Mouse (Mus musculus) testis, postnatal 10 days (tissue): ENCODE data around the gene Bik.

Experiments
- DNase-seq: peaks from one replicate; pipeline ENCODE4 v3.0.0; 2021; ENCODE audit warnings: low spot score

Gene Bik

DNA sequence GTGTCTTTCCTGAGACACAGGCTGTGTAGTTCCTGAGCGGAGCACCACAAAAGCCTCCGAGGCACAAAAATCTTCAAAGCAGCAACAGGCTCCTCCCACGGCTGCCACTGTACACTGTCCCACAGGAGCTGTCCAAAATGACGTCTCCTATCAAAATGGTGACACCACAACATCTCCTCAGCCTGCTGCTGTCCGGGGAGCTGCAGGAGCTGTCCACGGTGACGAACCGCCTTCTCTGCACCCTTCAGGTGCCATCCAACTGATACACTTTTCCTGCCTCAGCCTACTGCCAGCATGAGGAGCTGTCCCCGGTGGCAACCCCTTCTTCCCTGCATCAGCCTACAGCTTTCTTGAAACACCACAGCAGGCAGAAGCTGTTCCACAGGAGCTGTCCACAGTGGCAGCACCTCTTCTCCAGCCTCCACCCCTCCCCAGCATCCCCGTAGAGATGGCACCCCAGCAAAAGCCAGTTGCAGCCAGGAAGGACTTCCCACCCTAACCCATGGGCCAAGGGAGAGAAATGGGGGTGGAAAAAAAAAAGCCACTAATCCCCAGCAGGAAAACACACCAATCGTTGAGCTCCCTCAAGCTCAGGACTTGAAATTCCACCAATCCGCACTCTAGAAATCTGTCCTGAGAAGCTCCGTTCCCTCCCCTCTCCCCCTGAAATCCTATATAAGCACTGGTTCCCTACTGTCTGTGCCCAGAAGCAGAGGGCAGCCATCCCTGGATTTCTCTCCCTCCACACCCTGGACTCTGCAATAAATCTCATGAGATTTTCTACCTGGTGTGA is 14.0 kb upstream of the Bik start:
- no peak for DNase-seq

DNA sequence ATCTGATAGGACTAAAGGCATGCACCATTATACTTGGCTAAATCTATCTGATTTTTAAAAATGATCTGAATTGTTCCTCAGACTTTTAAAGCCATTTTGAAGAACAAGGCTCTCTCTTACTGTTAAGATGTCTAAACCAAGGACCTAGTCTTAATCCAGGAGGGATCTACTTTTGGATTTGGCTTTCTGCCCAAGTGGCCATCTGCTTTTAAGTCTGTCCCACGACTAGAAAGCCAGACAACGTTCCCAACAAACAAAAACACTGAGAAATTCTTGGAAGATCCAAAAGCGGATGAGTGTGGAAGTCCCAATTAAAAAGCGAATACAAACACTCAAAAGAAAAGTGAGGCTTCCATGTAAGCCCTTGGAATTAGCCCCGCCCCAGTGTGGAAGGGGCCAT is 11.6 kb upstream of the Bik start:
- DNase-seq: no peak

DNA sequence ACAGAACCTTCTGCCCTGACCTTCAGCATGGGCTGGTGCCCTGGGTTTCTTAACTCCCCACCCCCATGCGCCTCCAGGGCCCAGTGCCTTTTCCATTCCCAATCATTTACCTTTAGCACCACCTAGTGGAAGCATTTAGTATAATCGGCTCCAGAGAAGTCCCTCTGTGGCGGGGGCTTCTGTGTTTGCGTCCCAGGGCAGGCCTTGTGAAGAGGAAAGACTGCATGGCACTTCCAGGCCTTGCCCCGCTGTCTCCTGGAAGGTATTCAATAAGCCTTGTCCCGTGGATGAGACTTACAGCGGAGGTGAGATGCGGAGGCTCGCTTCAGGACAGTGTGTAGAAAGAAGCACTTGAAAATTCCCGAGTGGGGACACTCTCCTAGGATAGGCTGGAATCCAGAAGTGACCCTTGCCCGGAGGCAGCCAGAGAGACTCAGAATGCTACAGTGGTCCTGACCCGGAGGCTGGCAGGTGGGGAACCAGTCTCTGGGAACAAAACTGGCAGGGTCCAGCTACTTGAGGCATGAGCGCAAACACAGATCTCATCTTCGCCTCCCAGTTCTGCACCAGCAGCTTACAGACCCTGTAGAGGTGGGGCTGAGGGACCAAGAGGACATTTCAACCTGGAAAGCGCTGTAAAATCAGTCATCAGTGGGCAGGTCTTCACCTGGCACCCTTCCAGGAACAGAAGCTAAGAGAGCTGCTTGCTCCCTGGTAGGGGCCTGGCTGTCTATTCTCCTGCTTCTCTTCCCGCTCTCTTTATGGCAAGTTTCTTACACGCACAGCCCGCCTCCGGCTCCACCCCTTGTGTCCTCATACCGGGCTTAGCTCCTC is 8.2 kb upstream of the Bik start:
- DNase-seq: peak; percentile 73

DNA sequence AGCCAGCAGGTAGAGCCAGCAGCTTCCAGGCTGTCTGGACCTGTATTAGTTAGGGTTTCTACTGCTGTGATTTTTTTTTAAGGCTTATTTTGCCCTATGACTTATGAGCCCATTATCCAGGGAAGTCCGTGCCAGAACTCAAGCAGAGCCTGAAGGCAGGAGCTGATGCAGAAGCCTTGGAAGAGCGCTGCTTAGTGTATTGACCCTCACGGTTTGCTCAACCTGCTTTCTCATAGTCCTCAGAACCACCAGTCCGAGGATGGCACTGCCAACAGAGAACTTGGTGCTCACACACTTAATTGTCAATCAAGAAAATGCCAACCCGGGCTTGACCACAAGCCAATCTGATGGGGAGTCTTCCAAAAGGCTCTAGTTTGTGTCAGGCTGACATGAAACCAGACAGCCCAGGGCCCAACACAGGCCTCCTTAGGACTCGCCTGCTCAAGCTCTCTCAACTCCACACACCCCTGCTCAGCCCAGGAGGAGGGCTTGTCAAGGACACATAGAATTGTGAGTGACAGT is 5.7 kb upstream of the Bik start:
- no peak for DNase-seq

DNA sequence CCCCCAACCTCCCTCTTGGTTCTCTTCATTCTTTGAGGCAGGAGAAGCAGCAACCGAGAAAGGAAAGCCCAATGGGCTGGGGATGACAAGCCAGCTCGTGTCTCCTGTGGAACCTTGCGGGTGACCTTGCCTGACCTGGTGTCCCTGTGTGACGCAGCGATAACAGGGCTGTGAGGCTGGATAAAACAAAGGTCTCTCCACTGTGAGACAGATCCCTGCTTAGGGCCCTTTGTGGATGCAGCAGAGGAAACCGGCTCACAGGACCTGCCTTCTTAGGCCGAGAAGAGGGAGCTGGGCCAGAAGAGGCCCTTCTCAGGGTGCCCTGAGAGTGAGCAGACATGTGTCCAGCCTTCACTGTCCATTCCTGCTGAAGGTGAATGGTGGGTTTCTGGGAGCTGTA is 3.5 kb upstream of the Bik start:
- no peak for DNase-seq

DNA sequence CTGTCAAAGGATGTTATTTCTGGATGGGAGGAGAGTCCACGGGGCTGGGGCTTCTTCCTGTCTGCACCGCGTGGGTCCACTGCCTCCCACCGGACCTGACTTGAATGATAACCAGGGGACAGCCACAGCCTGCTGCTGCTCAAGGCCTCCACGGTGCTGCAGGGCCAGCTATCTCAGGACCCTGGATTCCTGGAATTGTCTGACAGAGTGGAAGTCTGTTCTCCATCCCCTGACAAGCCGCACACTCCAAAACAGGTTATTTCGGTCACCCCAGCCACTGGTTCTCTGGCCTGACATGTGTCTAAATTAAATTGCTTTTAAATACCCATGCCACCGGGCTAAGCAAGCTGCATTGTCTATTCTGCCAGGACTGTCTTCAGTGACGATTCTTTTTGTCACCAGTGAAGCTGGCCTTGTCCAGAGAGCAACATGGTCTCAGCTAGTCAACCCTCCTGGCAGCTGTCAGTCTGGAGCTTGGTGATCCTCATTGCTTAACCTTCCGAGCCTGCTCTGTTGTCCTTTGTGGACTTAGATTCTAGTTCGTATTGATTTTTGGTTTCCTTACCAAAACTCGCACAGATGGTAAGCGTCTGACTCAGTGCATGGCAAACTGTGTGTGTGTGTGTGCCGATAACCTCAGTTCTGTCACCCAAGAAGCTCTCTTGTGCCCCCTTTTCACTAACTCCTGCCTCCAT is 2.9 kb upstream of the Bik start:
- no peak for DNase-seq

DNA sequence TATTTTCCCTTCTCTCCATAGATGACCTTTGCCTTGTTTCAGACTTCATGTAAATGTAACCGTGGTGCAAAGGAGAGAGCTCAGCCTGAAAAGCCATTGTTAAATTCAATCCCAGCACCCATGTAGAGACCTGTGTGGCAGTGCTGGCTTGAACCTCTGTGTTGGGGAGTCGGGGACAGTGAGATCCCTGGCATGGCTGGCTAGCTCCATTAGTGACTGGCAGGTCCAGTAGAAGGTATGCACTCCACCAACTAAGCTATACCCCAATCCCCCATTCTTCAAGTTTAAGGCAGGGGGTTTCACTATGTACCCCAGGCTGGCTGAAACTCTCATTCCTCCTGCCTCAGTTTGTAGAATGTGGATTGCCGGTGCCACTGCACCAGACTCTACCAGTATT is 2.3 kb upstream of the Bik start:
- no peak for DNase-seq

DNA sequence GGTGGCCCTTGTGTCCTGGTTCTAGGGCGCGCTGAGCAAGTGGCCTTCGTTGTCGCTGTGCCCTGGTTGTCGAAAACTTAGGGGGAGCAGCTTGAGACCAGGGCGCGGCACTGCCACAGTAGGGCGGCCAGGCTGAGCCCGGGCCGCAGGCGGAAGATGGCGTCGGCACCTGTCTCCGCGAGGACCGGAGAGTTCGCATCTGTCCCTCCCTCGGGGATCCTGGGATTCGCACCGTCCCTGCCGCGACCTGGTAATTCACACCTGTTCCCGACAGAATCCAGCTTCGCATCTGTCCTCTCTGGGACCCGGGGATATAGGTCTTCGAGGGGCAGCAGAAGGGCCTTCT is 403 bp downstream of the Bik start:
- no peak for DNase-seq

DNA sequence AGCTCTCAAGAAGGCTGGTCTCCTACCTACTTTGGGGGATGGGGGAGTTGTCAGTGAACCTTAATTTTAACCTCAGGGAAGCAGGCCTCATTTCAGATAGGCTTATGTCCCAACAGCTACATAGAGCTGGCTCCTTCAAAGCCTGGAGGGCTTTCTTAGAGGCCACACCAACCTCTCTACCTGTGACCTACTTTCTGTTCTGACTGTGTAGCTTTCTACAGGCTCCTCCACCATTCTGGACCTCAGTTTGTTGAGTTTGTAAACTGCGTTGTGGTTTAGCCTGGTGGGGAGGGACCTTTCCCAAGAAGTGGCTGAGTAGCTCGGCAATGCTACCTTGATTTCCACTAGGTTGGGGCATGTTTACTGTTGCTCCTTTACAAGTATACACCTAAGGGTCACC is 1.1 kb downstream of the Bik start:
- DNase-seq: no peak

DNA sequence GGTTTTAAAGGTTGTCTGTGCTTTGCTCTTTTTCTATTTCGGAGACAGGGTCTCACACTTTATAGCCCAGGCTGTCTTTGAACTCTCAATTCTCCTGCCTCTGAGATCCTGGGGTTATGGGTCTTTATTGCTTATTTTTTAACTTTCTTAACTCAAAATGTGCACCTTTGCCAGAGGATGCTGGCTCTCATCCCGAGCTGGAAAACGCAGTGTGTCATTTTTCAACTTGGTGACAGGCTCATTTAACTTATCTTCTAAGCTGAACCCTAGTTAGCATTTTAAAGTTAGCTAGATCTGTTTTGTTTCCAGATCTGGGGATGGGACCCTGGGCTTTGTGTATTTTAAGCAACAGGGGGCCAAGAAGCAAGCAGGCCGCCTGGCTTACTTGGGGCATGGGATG is 2.2 kb downstream of the Bik start:
- DNase-seq: no peak

DNA sequence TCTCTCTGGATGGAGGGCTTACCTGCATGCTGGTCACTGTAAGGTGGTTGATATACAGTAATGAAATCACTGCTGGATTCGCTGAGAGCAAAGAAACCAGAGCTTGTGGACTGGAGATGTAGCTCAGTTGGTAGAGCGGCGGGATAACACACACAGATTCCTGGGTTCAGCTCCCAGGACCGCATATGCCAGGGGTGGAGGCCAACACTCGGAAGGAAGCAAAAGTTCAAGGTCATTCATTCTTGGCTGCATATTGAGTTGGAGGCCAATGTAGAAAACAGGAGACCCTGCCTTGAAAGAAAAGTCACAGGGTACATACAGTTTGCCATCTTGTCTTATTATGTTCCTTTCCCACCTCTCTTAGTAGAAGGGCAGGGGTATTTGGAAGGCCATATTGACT is 3.1 kb downstream of the Bik start:
- DNase-seq: peak; percentile 60

DNA sequence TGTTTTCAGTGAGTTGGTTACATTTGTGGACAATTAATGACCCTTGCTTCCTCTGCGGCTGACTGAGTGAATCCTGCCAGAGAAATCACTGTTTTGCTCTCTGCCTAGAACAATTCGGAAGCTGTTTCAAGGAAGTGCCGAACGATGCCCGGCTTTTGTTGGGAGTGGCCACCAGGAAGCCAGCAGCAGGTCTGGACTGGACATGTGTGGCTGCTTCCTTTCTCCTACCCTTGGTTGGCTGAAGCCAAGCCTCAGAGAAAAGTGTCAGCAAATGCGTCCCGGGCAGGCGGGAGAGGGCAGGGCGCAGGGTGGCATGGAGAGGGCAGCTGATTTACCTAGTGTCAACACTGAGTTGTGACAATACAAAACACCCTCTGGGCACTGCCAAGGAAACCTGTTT is 3.6 kb downstream of the Bik start:
- no peak for DNase-seq

DNA sequence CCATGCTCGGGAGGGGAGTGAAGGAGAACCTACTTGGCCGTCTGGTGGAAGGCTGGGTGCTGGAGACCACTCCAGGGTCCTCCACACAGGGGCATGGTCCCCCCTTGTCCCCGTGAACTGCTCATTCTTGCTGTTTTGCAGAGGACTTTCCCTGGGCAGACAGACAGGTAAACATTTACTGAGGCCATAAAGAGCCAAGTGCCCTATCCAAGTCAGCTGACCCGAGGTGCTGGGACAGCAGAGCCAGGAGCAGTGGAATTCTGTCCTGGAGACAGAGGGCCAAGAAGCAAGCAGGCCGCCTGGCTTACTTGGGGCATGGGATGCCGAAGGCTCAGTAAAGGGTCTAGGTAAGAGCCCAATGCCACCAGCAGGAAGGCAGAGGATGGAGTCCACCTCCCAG is 4.0 kb downstream of the Bik start:
- no peak for DNase-seq

DNA sequence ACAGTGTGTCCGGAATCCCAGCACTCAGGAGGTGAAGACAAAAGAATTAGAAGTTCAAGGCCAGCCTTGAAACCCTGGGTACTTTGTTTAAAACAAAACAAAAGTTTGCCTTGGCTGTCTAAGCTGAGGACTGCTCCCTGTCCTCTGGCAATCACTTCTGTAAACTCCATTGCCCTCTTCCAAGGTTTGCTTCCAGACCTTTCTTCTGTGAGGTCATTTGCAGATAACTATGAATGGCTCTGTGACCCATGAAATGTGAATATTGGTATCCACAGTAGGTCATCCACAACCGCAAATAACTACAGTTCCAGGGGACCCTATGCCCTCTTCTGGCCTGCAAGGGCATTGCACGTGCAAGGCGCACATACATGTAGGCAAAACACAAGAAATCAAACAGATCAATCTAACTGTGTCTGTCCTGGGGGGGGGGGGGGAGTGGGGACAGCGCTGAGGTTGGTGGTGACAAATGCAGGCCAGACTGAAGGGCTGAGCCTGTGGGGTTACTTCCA is 5.4 kb downstream of the Bik start:
- DNase-seq: no peak

DNA sequence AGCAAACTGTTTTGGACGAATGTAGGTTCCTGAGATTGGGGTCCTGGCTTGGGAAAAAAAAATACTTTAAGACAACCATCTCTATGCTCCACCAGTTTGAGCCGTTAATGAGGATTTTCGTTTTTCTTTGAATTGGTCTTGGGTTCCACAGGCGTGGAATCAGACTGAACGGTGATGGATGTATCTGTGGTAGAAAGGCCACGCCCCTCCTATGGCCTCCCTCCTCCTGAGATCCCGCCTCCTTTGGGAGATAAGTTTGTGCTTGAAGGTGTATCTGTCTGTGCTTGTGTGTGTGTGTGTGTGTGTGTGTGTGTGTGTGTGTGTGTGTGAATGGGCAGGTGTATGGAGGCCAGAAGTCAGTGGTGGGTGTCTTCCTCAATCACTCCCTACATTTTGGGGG is 5.9 kb downstream of the Bik start:
- no peak for DNase-seq

DNA sequence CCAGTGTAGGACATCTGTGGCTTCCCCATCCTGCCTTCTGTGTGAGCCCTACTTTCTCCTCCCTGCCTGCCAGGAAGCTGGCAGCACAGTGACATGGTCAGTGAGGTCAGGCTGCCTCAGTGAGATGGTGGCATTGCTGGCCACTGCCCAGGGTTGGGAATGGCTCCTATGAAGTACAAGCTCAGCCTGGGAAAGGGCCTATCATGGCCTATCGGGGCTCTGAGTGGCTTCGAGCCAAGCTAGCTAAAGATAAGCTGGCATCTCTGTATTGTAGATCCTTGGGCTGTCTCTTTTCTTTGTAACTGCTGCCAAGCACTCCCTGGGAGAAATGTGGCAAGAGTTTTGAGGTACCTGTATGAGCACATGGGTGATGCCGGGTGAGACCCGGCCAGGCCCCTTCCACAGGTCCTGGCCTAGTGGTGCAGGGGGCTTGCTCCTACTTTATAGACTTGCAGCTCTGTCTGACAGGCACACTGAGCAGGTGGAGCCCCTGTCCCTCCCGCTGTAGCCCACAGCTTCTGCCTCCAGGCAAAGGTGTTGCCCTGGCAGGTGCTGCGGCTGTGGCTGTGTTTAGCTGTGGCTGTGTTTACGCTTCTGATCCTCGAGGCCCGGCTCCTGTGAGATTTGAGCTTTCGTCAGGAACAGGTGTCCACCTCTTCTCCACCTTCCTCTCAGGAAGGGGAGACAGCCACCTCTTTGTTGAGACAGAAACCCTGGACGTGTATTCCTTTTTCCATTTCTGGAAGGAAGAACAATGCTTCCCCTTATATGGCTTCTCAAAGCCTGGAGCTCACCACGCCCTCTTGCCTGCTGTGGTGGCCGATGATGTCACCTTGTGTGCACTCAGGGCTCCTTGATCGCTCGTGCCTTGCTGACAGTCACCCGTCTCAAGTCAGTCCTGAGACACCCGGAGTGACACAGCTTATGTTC is 8.6 kb downstream of the Bik start:
- no peak for DNase-seq

DNA sequence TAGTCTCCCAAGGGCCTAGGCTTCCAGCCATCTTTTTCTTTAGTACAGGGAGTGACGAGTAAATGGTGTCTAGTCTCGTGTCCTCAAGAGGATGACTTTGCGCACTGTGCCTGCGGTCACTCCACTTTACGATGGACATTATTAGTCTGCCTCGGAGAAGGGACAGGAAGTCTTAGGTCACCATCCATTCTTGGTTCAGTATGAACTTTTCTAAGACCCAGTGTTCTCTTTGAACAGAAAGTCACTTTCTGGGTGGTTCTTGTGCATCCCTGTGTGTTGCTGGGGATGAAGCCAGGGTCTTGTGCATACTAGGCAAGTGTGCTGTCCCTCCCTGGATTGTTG is 9.2 kb downstream of the Bik start:
- DNase-seq: no peak

DNA sequence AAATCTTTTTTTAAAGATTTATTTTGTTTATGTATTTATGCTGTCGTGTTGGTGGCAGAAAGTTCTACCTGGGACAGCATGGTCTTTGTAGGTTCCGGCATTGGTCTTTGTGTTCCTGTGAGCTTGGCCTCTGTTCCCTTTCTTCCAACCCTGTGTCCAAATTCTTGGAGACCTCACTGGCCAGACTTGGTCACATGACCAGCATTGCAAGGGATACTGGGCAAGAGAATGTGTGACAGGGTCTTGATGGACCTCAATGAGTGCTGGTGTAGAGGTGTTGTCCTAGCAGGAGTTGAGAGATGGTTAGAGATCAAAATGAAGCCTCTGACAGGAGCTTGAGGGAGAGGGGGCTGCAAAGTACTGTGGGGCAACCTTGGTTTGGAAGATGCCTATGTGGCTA is 12.2 kb downstream of the Bik start:
- DNase-seq: no peak

DNA sequence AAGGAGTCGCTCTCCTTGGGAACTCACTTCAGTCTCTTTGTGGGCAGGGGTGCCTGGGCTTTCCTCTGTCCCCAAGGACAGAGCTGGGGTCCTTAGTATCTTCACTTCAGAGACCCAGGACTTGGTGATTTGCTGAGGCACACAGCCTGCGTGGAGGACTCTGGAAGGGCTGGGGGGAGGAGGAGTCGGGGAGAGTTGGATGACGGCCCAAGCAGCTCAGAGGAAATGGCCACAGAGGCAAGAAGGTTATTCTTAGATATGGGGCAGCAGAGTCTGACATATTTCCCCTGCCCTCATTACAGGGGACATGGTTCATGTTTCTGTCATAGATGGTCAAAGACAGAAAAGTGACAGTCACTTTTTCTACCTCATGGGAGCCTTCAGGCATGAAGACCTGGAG is 13.2 kb downstream of the Bik start:
- DNase-seq: no peak

DNA sequence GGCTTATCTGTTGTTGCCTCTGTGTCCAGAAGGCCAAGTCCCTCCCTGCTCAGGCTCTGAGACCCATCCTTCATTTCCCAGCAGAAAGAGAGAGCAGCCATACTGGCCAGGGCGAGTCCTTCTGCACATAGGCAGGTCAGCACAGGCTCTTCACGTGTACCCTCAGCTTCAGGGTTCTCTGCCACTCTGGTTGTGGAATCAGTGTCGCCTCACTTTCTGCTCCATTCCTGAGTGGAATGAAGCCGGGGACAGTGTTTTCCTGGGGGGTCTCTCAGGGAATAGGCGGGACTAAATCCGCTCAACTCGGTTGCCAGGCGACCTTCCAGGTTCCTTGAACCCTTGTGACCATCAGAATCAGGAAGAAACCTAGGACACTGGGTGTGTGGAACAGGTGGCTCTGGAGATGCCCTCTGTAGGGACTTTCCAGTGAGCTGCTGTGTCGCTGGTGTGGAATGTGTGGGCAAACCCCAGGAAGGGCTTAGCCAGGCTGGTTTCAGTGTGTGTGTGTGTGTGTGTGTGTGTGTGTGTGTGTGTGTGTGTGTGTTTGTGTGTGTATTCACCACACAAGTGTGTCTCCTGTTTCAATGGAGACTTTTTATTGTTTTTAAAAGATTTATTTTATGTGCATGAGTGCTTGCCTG is 15.1 kb downstream of the Bik start:
- DNase-seq: no peak

DNA sequence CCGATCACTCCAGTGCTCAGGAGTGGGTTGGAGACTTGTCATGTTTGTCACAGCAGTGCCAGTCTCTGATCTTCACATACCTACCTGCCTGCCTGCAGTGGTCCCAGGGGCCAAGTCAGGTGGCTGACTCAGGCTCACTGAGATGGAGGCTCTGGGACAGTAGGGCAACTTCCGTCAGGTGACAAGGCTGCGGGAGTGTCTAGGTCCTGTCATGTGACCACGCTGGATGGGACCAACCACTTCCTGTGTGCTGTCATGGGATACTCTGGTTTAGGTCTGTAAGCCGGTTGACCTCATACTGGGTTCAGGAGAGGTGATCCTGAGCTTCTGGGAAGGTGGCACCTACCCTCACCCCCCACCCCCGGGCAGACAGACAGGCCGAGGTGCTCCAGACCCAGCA is 19.4 kb downstream of the Bik start:
- DNase-seq: no peak
